Mouse (Mus musculus): ENCODE measurements around the gene Ccdc28a. TPM values are rescaled to one million over a fixed set of nuclear protein-coding genes. Genes with fewer than 3 reads are reported as not detected.

Ccdc28a gene
- total RNA-seq, 1 experiment from 2014 or later = 17.7 TPM

GRCm38 (mm10) chr10:18194156-18194555 lies 40.6 kb downstream of the Ccdc28a start:
- no peak for DNase-seq

GRCm38 (mm10) chr10:18193221-18193620 lies 41.6 kb downstream of the Ccdc28a start:
- no peak for DNase-seq

- DNase-seq = no peak
Observed at GRCm38 (mm10) chr10:18191706-18192105, 43.1 kb downstream of the Ccdc28a start.

DNA sequence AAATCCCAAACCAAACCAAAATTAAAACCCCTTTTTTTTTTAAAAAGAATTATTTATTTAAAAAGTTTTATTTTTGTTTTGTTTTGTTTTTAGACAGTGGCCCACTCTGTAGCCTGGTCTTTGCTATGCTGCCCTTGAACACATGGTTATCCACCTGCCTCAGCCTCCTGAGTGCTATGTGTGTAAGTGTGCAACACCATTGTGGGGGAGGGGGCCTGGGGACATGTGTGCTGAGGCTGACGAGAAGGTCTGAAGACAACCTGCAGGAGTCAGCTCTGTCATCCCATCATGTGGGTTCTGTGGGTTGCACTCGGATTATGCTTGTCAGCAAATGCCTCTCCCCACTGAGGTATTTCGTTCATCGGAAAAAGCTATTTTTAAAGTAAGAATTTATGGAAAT lies 45.3 kb downstream of the Ccdc28a start:
- no peak for DNase-seq

- no peak for DNase-seq
Observed at GRCm38 (mm10) chr10:18188564-18188963, 46.2 kb downstream of the Ccdc28a start.

GRCm38 (mm10) chr10:18182246-18182645 lies 52.6 kb downstream of the Ccdc28a start:
- no peak for DNase-seq

GRCm38 (mm10) chr10:18177304-18177703 lies 57.5 kb downstream of the Ccdc28a start:
- DNase-seq = no peak

GRCm38 (mm10) chr10:18176722-18177121 lies 58.1 kb downstream of the Ccdc28a start:
- no peak for DNase-seq

DNA sequence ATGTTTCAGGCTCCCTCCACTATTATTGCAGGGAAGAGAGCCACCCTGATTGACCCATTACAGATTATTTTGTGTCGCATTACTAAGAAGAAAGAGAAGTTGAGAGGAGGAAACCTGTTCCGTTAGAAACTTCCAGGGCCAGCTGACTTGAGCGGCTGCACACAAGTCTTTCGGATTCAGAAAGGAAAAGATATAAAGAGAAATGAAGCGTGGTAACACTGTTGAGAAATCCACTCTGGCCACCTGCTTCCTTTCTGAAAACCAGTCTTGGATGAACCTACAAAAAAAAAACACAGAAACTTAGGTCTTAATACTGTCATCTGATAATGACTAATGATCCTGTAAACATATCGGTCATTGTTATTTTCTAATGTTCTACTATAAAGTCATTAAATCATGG lies 59.7 kb downstream of the Ccdc28a start:
- no peak for DNase-seq

Other genes with a start within 250 kb of the Ccdc28a start
- 25.7 and 31.1 TPM in 2 replicates for gene Abracl, start 211.7 kb downstream of the Ccdc28a start, total RNA-seq (2021)
- 38.5 and 41.3 TPM in 2 replicates for gene Reps1, start 179.1 kb downstream of the Ccdc28a start, total RNA-seq (2021)
- gene Ect2l, start 24.1 kb downstream of the Ccdc28a start, total RNA-seq (2021) = not detected in 2 replicates
- 5.3 and 6.4 TPM in 2 replicates for gene Nhsl1, start 84.0 kb upstream of the Ccdc28a start, total RNA-seq (2021)

Data from adrenal gland, postnatal 25 days (tissue).